In genomic region chr16:18776556-18777100, GRCm38 (mm10) we compare ENCODE assay signal across 7 mouse cellular contexts. TPM values are rescaled to one million over a fixed set of nuclear protein-coding genes. Genes with fewer than 3 reads are reported as not detected.
DNase-seq lines count a peak whose midpoint lies in the region; ATAC-seq and TF ChIP-seq lines count a peak whose summit lies in the region.

Cldn5 (plus strand) TSS chr16:18776847.

- 0 out of 2 replicates have a peak, but pooled peaks cover under 1% of the 10 kb centered on the region for H3K9me3 ChIP-seq in limb, embryonic 14.5 days (ENCODE audit: control insufficient read depth, low read length)
- H3K9me3 ChIP-seq in midbrain, postnatal 0 days (ENCODE audit: low read length): no peaks in the 10 kb centered on the region

- peaks cover 40% of the 10 kb centered on the region for H3K27me3 ChIP-seq in limb, embryonic 14.5 days (ENCODE audit: control insufficient read depth, insufficient read depth, low read length)
- H3K27me3 ChIP-seq in midbrain, postnatal 0 days (ENCODE audit: insufficient read depth, low read length): peaks cover 39% of the 10 kb centered on the region

- no peak within 1 kb of the TSS for H3K27ac ChIP-seq in limb, embryonic 14.5 days (replicated peaks; ENCODE audit: low read depth, low read length)
- peak within 1 kb of the TSS; percentile 32; the same call in 1 of the 2 replicates for H3K27ac ChIP-seq in midbrain, postnatal 0 days (ENCODE audit: low read depth, low read length)

- H3K4me3 ChIP-seq in limb, embryonic 14.5 days (replicated peaks; ENCODE audit: low read length): peak within 1 kb of the TSS; percentile 42
- peak within 1 kb of the TSS; percentile 43 for H3K4me3 ChIP-seq in midbrain, postnatal 0 days (ENCODE audit: low read depth, low read length)

- peak within 1 kb of the TSS; percentile 68 for H3K4me2 ChIP-seq in limb, embryonic 14.5 days (replicated peaks; ENCODE audit: low read depth, low read length, severe bottlenecking)
- peak within 1 kb of the TSS; percentile 69 for H3K4me2 ChIP-seq in midbrain, postnatal 0 days (ENCODE audit: low read depth, low read length, poor library complexity, severe bottlenecking)

- WGBS in limb, embryonic 14.5 days: 4% methylated on average over 19 of the region's 19 CpGs
- 6% methylated on average over 19 of the region's 19 CpGs for WGBS in midbrain, postnatal 0 days

- peak; percentile 94 for DNase-seq in R1 (ENCODE audit: low read depth, low spot score)
- DNase-seq in adrenal gland, postnatal 36 days: peak; percentile 37 to 63
- DNase-seq in gastrocnemius, postnatal 25 days: peak; percentile 59
- DNase-seq in hindlimb bud, embryonic 11.5 days (ENCODE audit: extremely low spot score, low read depth, low spot score): peak; percentile 3
- peak; percentile 22 for DNase-seq in limb, embryonic 14.5 days (ENCODE audit: low spot score)
- DNase-seq in midbrain, postnatal 0 days (ENCODE audit: low spot score): no peak
- no peak for DNase-seq in cerebellum, adult 18-20 months

- H3K4me1 ChIP-seq in limb, embryonic 14.5 days (ENCODE audit: control insufficient read depth, insufficient read depth, low read length): peaks cover 9% of the 10 kb centered on the region
- peaks cover 4% of the 10 kb centered on the region; the same call in 1 of the 2 replicates for H3K4me1 ChIP-seq in midbrain, postnatal 0 days (ENCODE audit: insufficient read depth, low read length)

- peak within 1 kb of the TSS; percentile 48 for H3K9ac ChIP-seq in limb, embryonic 14.5 days (ENCODE audit: low read depth, low read length, severe bottlenecking)
- H3K9ac ChIP-seq in midbrain, postnatal 0 days (replicated peaks; ENCODE audit: low read length, poor library complexity, severe bottlenecking): peak within 1 kb of the TSS; percentile 54

- peak; percentile 66 for ATAC-seq in limb, embryonic 14.5 days (ENCODE audit: low FRiP score, low read depth)
- ATAC-seq in midbrain, postnatal 0 days (ENCODE audit: low FRiP score): peak; percentile 21; the same call in 1 of the 2 replicates

- no peak for TF ChIP-seq POLR2A in limb, embryonic 14.5 days (IDR thresholded peaks at IDR 0.05; ENCODE audit: borderline replicate concordance, extremely low read depth, insufficient read depth, insufficient read length)

- no peak for TF ChIP-seq CTCF in midbrain, postnatal 0 days (IDR thresholded peaks at IDR 0.05)

- H3K36me3 ChIP-seq in limb, embryonic 14.5 days (ENCODE audit: control insufficient read depth, insufficient read depth, low read length): 0 out of 2 replicates have a peak, but pooled peaks cover under 1% of the 10 kb centered on the region
- no peaks in the 10 kb centered on the region for H3K36me3 ChIP-seq in midbrain, postnatal 0 days (ENCODE audit: insufficient read depth, low read length)

RNA-seq across cellular contexts. Expression of gene Cldn5, which starts in this region (rescaled TPM):
- total RNA-seq in adrenal gland, postnatal 36 days (2021): 10 to 100 TPM; 15.4 to 15.8 TPM
- total RNA-seq in gastrocnemius, postnatal 25 days (2021): 10 to 100 TPM in 1 of 2 experiments, 1 to 10 TPM in 1; 7.4 to 13.9 TPM
- polyA plus RNA-seq in limb, embryonic 14.5 days (2012; rRNA removed): 33.6 and 37.4 TPM in 2 replicates
- 26.1 and 29.9 TPM in 2 replicates for polyA plus RNA-seq in limb, embryonic 14.5 days (2014; fragmentation: Nextera tagmentation; extraction: Ambion mirVana)
- total RNA-seq in midbrain, postnatal 0 days (2014; rRNA removed): 139 and 181 TPM in 2 replicates
- polyA plus RNA-seq in midbrain, postnatal 0 days (2015; fragmentation: Nextera tagmentation; extraction: Ambion mirVana): 115 and 137 TPM in 2 replicates

Comparison
In these comparisons a context has a peak if more than half of its experiments do, and no peak if none do; other contexts are left out.
1. DNase-seq: peak in R1 (single experiment), adrenal gland, postnatal 36 days (2 of 2), gastrocnemius, postnatal 25 days (single experiment), hindlimb bud, embryonic 11.5 days (single experiment) and limb, embryonic 14.5 days (single experiment); none in midbrain, postnatal 0 days (single experiment) and cerebellum, adult 18-20 months (0 of 2).